Mouse (Mus musculus): ENCODE measurements at regions not wholly inside any gene's neighbourhood (a gene's known extent, or its start where the extent isn't known, plus 50 kb on each side); places are given as distances from the start of the nearest gene placed in this dataset.

- H3K27me3 ChIP-seq (ENCODE audit: control insufficient read depth, insufficient read depth, low read length) = no peaks in the 10 kb centered on the region
- no peaks in the 10 kb centered on the region for H3K9me3 ChIP-seq (ENCODE audit: control insufficient read depth, low read length)
- H3K27ac ChIP-seq (ENCODE audit: low read depth, low read length) = no peak overlapping the region
- H3K36me3 ChIP-seq (ENCODE audit: control insufficient read depth, insufficient read depth, low read length) = no peaks in the 10 kb centered on the region
- H3K4me1 ChIP-seq (ENCODE audit: control insufficient read depth, insufficient read depth, low read length) = no peaks in the 10 kb centered on the region
- DNase-seq (ENCODE audit: low spot score, missing footprints) = no peak
- ATAC-seq (ENCODE audit: low FRiP score) = no peak
- no peak overlapping the region for H3K4me3 ChIP-seq (ENCODE audit: low read depth, low read length)
- no peak overlapping the region for H3K4me2 ChIP-seq
- H3K9ac ChIP-seq (ENCODE audit: low read length) = no peak overlapping the region
- 59% methylated on average over 1 of the region's 1 CpGs for WGBS
Observed at GRCm38 (mm10) chr3:110366151-110366550, 115.4 kb upstream of the Prmt6 start.

- no peaks in the 10 kb centered on the region for H3K4me1 ChIP-seq (ENCODE audit: control insufficient read depth, insufficient read depth, low read length)
- 92% methylated on average over 2 of the region's 2 CpGs for WGBS
- no peak for DNase-seq (ENCODE audit: low spot score, missing footprints)
Observed at GRCm38 (mm10) chr3:110361900-110362299, 111.1 kb upstream of the Prmt6 start.

GRCm38 (mm10) chr3:110356822-110357594, 106.2 kb upstream of the Prmt6 start:
- no peak overlapping the region for H3K9ac ChIP-seq (ENCODE audit: low read length)
- ATAC-seq (ENCODE audit: low FRiP score) = no peak
- H3K4me1 ChIP-seq (ENCODE audit: control insufficient read depth, insufficient read depth, low read length) = no peaks in the 10 kb centered on the region
- H3K4me2 ChIP-seq = no peak overlapping the region
- no peaks in the 10 kb centered on the region for H3K36me3 ChIP-seq (ENCODE audit: control insufficient read depth, insufficient read depth, low read length)
- no peak for DNase-seq (ENCODE audit: low spot score, missing footprints)
- 92% methylated on average over 8 of the region's 8 CpGs for WGBS
- H3K4me3 ChIP-seq (ENCODE audit: low read depth, low read length) = no peak overlapping the region
- no peak overlapping the region for H3K27ac ChIP-seq (ENCODE audit: low read depth, low read length)
- no peaks in the 10 kb centered on the region for H3K27me3 ChIP-seq (ENCODE audit: control insufficient read depth, insufficient read depth, low read length)
- no peaks in the 10 kb centered on the region for H3K9me3 ChIP-seq (ENCODE audit: control insufficient read depth, low read length)

More at GRCm38 (mm10) chr3:110361900-110362299, 111.1 kb upstream of the Prmt6 start:
- H3K9me3 ChIP-seq (ENCODE audit: control insufficient read depth, low read length) = no peaks in the 10 kb centered on the region
- no peak overlapping the region for H3K27ac ChIP-seq (ENCODE audit: low read depth, low read length)
- no peak overlapping the region for H3K9ac ChIP-seq (ENCODE audit: low read length)
- H3K4me3 ChIP-seq (ENCODE audit: low read depth, low read length) = no peak overlapping the region
- H3K27me3 ChIP-seq (ENCODE audit: control insufficient read depth, insufficient read depth, low read length) = no peaks in the 10 kb centered on the region
- no peaks in the 10 kb centered on the region for H3K36me3 ChIP-seq (ENCODE audit: control insufficient read depth, insufficient read depth, low read length)
- no peak overlapping the region for H3K4me2 ChIP-seq
- no peak for ATAC-seq (ENCODE audit: low FRiP score)

- Histone ChIP-seq H3K9me3 (ENCODE audit: control insufficient read depth, low read length) (no peaks in the 10 kb centered on the region), H3K36me3 (ENCODE audit: control insufficient read depth, insufficient read depth, low read length) (no peaks in the 10 kb centered on the region), H3K27me3 (ENCODE audit: control insufficient read depth, insufficient read depth, low read length) (no peaks in the 10 kb centered on the region), H3K4me2 (no peak overlapping the region), H3K27ac (ENCODE audit: low read depth, low read length) (no peak overlapping the region), H3K4me1 (ENCODE audit: control insufficient read depth, insufficient read depth, low read length) (no peaks in the 10 kb centered on the region), H3K9ac (ENCODE audit: low read length) (no peak overlapping the region), H3K4me3 (ENCODE audit: low read depth, low read length) (no peak overlapping the region)
- 90% methylated on average over 1 of the region's 1 CpGs for WGBS
- DNase-seq (ENCODE audit: low spot score, missing footprints) (no peak), ATAC-seq (ENCODE audit: low FRiP score) (no peak)
Observed at GRCm38 (mm10) chr3:110353654-110354053, 102.9 kb upstream of the Prmt6 start.

GRCm38 (mm10) chr3:110350075-110350474, 99.3 kb upstream of the Prmt6 start:
- Histone ChIP-seq H3K4me1 (ENCODE audit: control insufficient read depth, insufficient read depth, low read length) (no peaks in the 10 kb centered on the region), H3K4me2 (no peak overlapping the region), H3K36me3 (ENCODE audit: control insufficient read depth, insufficient read depth, low read length) (no peaks in the 10 kb centered on the region), H3K27ac (ENCODE audit: low read depth, low read length) (no peak overlapping the region), H3K9ac (ENCODE audit: low read length) (no peak overlapping the region), H3K4me3 (ENCODE audit: low read depth, low read length) (no peak overlapping the region), H3K9me3 (ENCODE audit: control insufficient read depth, low read length) (no peaks in the 10 kb centered on the region), H3K27me3 (ENCODE audit: control insufficient read depth, insufficient read depth, low read length) (no peaks in the 10 kb centered on the region)
- no peak for DNase-seq (ENCODE audit: low spot score, missing footprints)
- no peak for ATAC-seq (ENCODE audit: low FRiP score)
- WGBS = 80% methylated on average over 5 of the region's 5 CpGs

GRCm38 (mm10) chr3:110349446-110349845, 98.6 kb upstream of the Prmt6 start:
- ATAC-seq (ENCODE audit: low FRiP score) (no peak), DNase-seq (ENCODE audit: low spot score, missing footprints) (no peak)
- Histone ChIP-seq H3K4me1 (ENCODE audit: control insufficient read depth, insufficient read depth, low read length) (no peaks in the 10 kb centered on the region), H3K36me3 (ENCODE audit: control insufficient read depth, insufficient read depth, low read length) (no peaks in the 10 kb centered on the region), H3K4me2 (no peak overlapping the region), H3K9me3 (ENCODE audit: control insufficient read depth, low read length) (no peaks in the 10 kb centered on the region), H3K27ac (ENCODE audit: low read depth, low read length) (no peak overlapping the region), H3K27me3 (ENCODE audit: control insufficient read depth, insufficient read depth, low read length) (no peaks in the 10 kb centered on the region), H3K4me3 (ENCODE audit: low read depth, low read length) (no peak overlapping the region), H3K9ac (ENCODE audit: low read length) (no peak overlapping the region)
- WGBS = 91% methylated on average over 4 of the region's 4 CpGs

GRCm38 (mm10) chr3:110344846-110345245, 94.0 kb upstream of the Prmt6 start:
- Histone ChIP-seq H3K27ac (ENCODE audit: low read depth, low read length) (no peak overlapping the region), H3K27me3 (ENCODE audit: control insufficient read depth, insufficient read depth, low read length) (no peaks in the 10 kb centered on the region), H3K9ac (ENCODE audit: low read length) (no peak overlapping the region), H3K36me3 (ENCODE audit: control insufficient read depth, insufficient read depth, low read length) (no peaks in the 10 kb centered on the region), H3K9me3 (ENCODE audit: control insufficient read depth, low read length) (no peaks in the 10 kb centered on the region), H3K4me2 (no peak overlapping the region), H3K4me3 (ENCODE audit: low read depth, low read length) (no peak overlapping the region), H3K4me1 (ENCODE audit: control insufficient read depth, insufficient read depth, low read length) (no peaks in the 10 kb centered on the region)
- ATAC-seq (ENCODE audit: low FRiP score) = no peak
- peak; percentile 86 for DNase-seq (ENCODE audit: low spot score, missing footprints)
- 55% methylated on average over 4 of the region's 4 CpGs for WGBS

- Histone ChIP-seq H3K27me3 (ENCODE audit: control insufficient read depth, insufficient read depth, low read length) (no peaks in the 10 kb centered on the region), H3K36me3 (ENCODE audit: control insufficient read depth, insufficient read depth, low read length) (no peaks in the 10 kb centered on the region), H3K27ac (ENCODE audit: low read depth, low read length) (no peak overlapping the region), H3K9ac (ENCODE audit: low read length) (no peak overlapping the region), H3K9me3 (ENCODE audit: control insufficient read depth, low read length) (no peaks in the 10 kb centered on the region), H3K4me2 (no peak overlapping the region), H3K4me3 (ENCODE audit: low read depth, low read length) (no peak overlapping the region), H3K4me1 (ENCODE audit: control insufficient read depth, insufficient read depth, low read length) (no peaks in the 10 kb centered on the region)
- ATAC-seq (ENCODE audit: low FRiP score) = no peak
- 91% methylated on average over 2 of the region's 2 CpGs for WGBS
- DNase-seq (ENCODE audit: low spot score, missing footprints) = no peak
Observed at GRCm38 (mm10) chr3:110340067-110340466, 89.3 kb upstream of the Prmt6 start.

- Histone ChIP-seq H3K27me3 (ENCODE audit: control insufficient read depth, insufficient read depth, low read length) (no peaks in the 10 kb centered on the region), H3K36me3 (ENCODE audit: control insufficient read depth, insufficient read depth, low read length) (no peaks in the 10 kb centered on the region), H3K27ac (ENCODE audit: low read depth, low read length) (no peak overlapping the region), H3K4me2 (no peak overlapping the region), H3K4me3 (ENCODE audit: low read depth, low read length) (no peak overlapping the region), H3K9me3 (ENCODE audit: control insufficient read depth, low read length) (no peaks in the 10 kb centered on the region), H3K4me1 (ENCODE audit: control insufficient read depth, insufficient read depth, low read length) (no peaks in the 10 kb centered on the region), H3K9ac (ENCODE audit: low read length) (no peak overlapping the region)
- ATAC-seq (ENCODE audit: low FRiP score) (no peak), DNase-seq (ENCODE audit: low spot score, missing footprints) (no peak)
- 90% methylated on average over 2 of the region's 2 CpGs for WGBS
Observed at GRCm38 (mm10) chr3:110339026-110339606, 88.3 kb upstream of the Prmt6 start.
